Mouse (Mus musculus): ENCODE measurements around the gene Hnrnpu. TPM values are rescaled to one million over a fixed set of nuclear protein-coding genes. Genes with fewer than 3 reads are reported as not detected.
"Not testable (repeated sequence)": the region's sequence is repeated elsewhere in the genome, so short reads cannot be mapped to it uniquely, and the experiment has no call there.

Hnrnpu gene
- polyA plus RNA-seq, 1 experiment, result 51.6 TPM

DNA sequence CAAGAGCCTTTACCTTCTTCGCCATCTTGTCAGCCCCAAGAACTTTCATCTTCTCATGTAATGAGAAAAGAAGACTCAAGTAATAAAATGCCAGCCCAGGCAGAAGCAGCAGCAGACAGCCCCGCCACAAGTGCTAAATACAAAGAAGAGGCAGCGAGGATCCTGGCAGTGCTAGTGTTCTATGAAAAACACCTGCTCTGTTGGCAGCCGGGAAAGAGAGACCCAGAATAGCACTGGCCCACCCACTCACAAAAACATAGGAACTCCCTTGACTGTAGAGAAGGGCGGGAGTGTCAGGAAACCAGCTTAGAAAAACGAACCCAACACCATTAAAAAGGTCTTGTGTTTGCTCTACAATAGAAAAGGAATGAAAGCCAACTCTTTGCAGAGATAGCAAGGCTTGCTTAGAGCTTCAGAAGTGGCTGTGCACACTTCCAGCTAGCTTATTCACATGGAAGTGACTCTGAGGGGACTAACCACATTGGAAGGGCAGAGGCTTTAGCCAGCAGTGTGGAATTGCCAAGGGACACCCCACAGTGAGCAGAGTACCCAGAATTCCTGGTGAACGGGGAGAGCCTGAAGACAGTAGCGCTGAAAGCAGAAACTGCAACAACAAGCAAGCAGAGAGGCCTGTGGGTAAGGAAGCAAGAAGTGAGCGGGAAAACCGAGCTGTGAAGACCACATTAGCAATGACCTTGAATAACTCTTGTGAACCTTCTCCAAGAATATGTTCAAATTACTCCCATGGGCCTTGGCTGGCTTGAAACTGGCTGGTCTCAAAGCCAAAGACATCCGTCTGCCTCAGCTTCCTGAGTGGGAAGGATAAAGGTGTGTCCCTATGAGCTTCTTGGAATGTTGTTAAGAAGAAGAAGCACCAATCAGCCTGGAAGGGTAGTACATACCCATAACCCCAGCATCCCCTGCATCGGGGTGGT, 20.4 kb upstream of the Hnrnpu start:
- H3K27ac ChIP-seq (ENCODE audit: insufficient read depth, low read depth, low read length), result no peak overlapping the region
- no peak for TF ChIP-seq CTCF (conservative IDR thresholded peaks at IDR 0.05; ENCODE audit: insufficient read depth, insufficient read length, low read depth, low read length)
- no peak for TF ChIP-seq POLR2A (IDR thresholded peaks at IDR 0.05; ENCODE audit: low read depth, low read length)
- no peaks in the 10 kb centered on the region for H3K36me3 ChIP-seq (ENCODE audit: control insufficient read depth, insufficient read depth, low read length)
- no peaks in the 10 kb centered on the region for H3K27me3 ChIP-seq (replicated peaks; ENCODE audit: control insufficient read depth, insufficient read depth, low read length)
- DNase-seq, result no peak
- no peak overlapping the region for H3K4me3 ChIP-seq (ENCODE audit: insufficient read depth, low read depth, low read length)
- 67% methylated on average over 12 of the region's 12 CpGs for WGBS
- no peaks in the 10 kb centered on the region for H3K4me1 ChIP-seq (ENCODE audit: control insufficient read depth, insufficient read depth, low read length)

DNA sequence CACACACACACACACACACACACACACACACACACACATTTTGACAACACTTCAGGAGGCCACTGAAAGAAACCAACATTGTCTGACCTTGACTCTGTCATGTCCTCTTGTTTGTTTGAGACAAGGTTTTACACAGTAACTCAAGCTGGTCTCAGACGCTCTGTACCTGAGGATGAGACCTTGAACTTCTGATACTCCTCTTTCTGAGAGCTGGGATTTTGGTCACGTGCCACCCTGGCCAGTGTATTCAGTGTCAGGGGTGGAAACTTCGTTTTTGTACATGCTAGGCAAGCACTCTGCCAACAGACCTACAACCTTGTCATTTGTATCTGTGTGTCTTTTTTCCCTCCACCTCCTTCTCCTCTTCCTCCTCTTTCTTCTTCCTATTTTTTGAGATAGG, 17.0 kb upstream of the Hnrnpu start:
- DNase-seq, result peak; percentile 13
- Histone ChIP-seq H3K27me3 (replicated peaks; ENCODE audit: control insufficient read depth, insufficient read depth, low read length) (no peaks in the 10 kb centered on the region), H3K4me1 (ENCODE audit: control insufficient read depth, insufficient read depth, low read length) (no peaks in the 10 kb centered on the region), H3K27ac (ENCODE audit: insufficient read depth, low read depth, low read length) (no peak overlapping the region), H3K4me3 (ENCODE audit: insufficient read depth, low read depth, low read length) (no peak overlapping the region), H3K36me3 (ENCODE audit: control insufficient read depth, insufficient read depth, low read length) (no peaks in the 10 kb centered on the region)
- 61% methylated on average over 3 of the region's 3 CpGs for WGBS
- no peak for TF ChIP-seq POLR2A (IDR thresholded peaks at IDR 0.05; ENCODE audit: low read depth, low read length)
- no peak for TF ChIP-seq CTCF (conservative IDR thresholded peaks at IDR 0.05; ENCODE audit: insufficient read depth, insufficient read length, low read depth, low read length)

DNA sequence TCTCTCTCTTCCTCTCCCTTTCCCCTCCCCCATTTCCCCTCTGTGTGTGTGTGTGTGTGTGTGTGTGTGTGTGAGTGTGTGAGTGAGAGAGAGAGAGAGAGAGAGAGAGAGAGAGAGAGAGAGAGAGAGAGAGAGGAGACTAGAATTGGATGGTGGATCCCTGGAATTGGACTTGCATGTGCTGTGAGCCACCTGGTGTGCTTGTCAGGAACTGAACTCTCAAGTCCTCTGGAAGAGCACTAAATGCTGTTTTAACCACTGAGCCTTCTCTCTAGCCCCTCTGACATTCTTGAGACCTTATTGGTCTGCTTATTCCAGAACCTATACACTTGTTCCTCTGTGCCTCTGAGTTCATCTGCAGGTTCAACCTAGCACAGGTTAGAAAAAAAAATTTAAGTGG, 14.0 kb upstream of the Hnrnpu start:
- no peaks in the 10 kb centered on the region for H3K27me3 ChIP-seq (replicated peaks; ENCODE audit: control insufficient read depth, insufficient read depth, low read length)
- no peak for TF ChIP-seq POLR2A (IDR thresholded peaks at IDR 0.05; ENCODE audit: low read depth, low read length)
- peak; percentile 31; the same call in 1 of the 2 replicates for TF ChIP-seq CTCF (conservative IDR thresholded peaks at IDR 0.05; ENCODE audit: insufficient read depth, insufficient read length, low read depth, low read length)

DNA sequence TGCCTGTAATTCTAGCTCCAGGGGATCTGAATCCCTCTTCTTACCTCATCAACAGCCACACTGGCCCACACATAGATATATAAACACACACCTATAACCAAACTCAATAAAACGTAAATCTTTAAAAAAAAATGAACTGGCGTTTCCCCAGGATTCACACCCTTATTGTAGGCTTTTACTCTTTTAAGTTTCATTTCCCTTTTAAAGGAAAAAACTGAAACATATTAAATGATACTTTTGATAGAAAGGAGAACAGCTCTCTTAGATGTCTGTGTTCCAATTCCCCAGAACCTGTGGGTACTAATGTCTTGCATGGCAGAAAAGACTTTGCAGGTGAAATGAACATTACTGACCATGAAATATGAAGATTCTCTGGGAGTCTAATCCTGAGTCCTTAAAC, 13.2 kb upstream of the Hnrnpu start:
- no peaks in the 10 kb centered on the region for H3K27me3 ChIP-seq (replicated peaks; ENCODE audit: control insufficient read depth, insufficient read depth, low read length)
- no peak overlapping the region for H3K4me3 ChIP-seq (ENCODE audit: insufficient read depth, low read depth, low read length)
- no peaks in the 10 kb centered on the region for H3K36me3 ChIP-seq (ENCODE audit: control insufficient read depth, insufficient read depth, low read length)
- no peak for DNase-seq
- H3K27ac ChIP-seq (ENCODE audit: insufficient read depth, low read depth, low read length), result no peak overlapping the region
- no peaks in the 10 kb centered on the region; the same call in 1 of the 2 replicates for H3K4me1 ChIP-seq (ENCODE audit: control insufficient read depth, insufficient read depth, low read length)
- TF ChIP-seq CTCF (conservative IDR thresholded peaks at IDR 0.05; ENCODE audit: insufficient read depth, insufficient read length, low read depth, low read length), result no peak
- no peak for TF ChIP-seq POLR2A (IDR thresholded peaks at IDR 0.05; ENCODE audit: low read depth, low read length)
- 95% methylated on average over 2 of the region's 2 CpGs for WGBS

More for the DNA sequence above, 14.0 kb upstream of the Hnrnpu start:
- H3K4me1 ChIP-seq (ENCODE audit: control insufficient read depth, insufficient read depth, low read length), result no peaks in the 10 kb centered on the region; the same call in 1 of the 2 replicates
- H3K4me3 ChIP-seq (ENCODE audit: insufficient read depth, low read depth, low read length), result no peak overlapping the region
- no peak overlapping the region for H3K27ac ChIP-seq (ENCODE audit: insufficient read depth, low read depth, low read length)
- H3K36me3 ChIP-seq (ENCODE audit: control insufficient read depth, insufficient read depth, low read length), result no peaks in the 10 kb centered on the region
- no peak for DNase-seq

DNA sequence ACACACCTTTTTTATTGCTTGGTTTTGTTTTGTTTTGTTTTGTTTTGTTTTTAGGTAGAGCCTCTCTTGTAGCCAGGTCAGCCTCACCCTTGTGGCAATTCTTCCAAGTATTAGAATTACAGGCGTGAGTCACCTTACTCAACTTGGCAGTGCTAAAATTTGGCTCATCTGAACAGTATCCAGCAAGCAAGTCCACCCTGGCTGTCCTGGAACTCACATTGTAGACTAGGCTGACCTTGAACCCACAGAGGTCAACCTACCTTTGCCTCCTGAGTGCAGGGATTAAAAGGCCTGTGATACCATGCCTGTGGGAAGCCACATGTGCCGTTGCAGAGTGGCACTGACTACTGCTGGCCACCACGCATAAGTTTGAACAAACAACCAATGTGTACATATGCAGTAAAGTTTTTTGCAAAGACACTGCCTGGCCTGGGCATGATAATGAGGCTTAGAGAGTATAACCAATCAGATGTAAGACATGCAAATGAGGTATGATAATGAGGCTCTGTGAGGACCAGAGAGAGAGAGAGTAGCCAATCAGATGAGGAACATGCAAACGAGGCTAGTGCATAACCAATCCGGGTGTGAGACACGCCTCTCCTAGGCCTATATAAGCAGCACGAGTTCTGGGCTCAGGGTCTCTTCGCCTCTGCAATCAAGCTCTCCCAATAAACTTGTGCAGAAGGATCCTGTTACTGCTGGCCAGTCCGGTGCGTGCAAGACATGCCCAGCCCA, 6.6 kb upstream of the Hnrnpu start:
- not testable (repeated sequence) for H3K4me1 ChIP-seq (ENCODE audit: control insufficient read depth, insufficient read depth, low read length); DNase-seq; H3K36me3 ChIP-seq (ENCODE audit: control insufficient read depth, insufficient read depth, low read length); H3K27ac ChIP-seq (ENCODE audit: insufficient read depth, low read depth, low read length); H3K4me3 ChIP-seq (ENCODE audit: insufficient read depth, low read depth, low read length); H3K27me3 ChIP-seq (replicated peaks; ENCODE audit: control insufficient read depth, insufficient read depth, low read length)
- 87% methylated on average over 10 of the region's 10 CpGs for WGBS

DNA sequence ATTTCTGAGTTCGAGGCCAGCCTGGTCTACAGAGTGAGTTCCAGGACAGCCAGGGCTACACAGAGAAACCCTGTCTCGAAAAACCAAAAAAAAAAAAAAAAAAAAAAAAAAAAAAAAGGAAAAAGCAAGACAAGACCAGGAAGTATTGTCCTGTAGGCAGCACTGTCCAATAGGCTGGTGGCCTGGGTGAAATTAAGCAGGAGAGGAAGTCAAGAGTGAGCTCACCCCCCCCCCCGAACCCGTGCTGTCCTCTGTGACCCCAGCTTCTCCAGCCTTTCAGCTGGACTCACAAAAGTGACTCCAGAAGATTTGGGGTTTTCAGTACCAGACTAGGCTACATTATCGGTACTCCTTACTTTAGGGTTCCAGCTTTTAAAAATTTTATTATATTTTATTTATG, 5.0 kb upstream of the Hnrnpu start:
- no peaks in the 10 kb centered on the region; the same call in 1 of the 2 replicates for H3K4me1 ChIP-seq (ENCODE audit: control insufficient read depth, insufficient read depth, low read length)
- H3K27me3 ChIP-seq (replicated peaks; ENCODE audit: control insufficient read depth, insufficient read depth, low read length), result no peaks in the 10 kb centered on the region
- H3K4me3 ChIP-seq (ENCODE audit: insufficient read depth, low read depth, low read length), result no peak overlapping the region
- WGBS, result 77% methylated on average over 4 of the region's 5 CpGs
- no peaks in the 10 kb centered on the region for H3K36me3 ChIP-seq (ENCODE audit: control insufficient read depth, insufficient read depth, low read length)
- DNase-seq, result no peak
- TF ChIP-seq POLR2A (IDR thresholded peaks at IDR 0.05; ENCODE audit: low read depth, low read length), result no peak
- no peak for TF ChIP-seq CTCF (conservative IDR thresholded peaks at IDR 0.05; ENCODE audit: insufficient read depth, insufficient read length, low read depth, low read length)
- H3K27ac ChIP-seq (ENCODE audit: insufficient read depth, low read depth, low read length), result no peak overlapping the region

DNA sequence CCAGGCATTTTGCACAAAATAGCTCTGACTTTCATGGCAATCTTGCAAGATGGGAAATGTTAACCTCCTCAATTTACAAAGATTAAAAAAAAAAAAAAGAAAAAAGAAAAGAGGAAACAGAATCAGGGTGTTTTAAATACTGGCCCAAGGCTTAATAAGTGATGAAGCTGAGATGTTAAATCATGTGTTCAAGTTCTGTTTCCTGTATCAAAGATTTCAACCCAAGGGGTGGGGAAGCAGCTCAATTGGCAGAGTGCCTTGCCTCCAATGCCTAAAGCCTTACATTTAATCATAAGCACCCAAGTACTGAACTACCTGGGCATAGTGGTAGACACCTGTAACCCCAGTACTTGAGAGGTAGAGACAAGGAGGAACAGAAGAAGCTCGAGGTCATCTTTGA, 4.5 kb upstream of the Hnrnpu start:
- no peak for DNase-seq
- Histone ChIP-seq H3K4me1 (ENCODE audit: control insufficient read depth, insufficient read depth, low read length) (no peaks in the 10 kb centered on the region), H3K4me3 (ENCODE audit: insufficient read depth, low read depth, low read length) (no peak overlapping the region), H3K27ac (ENCODE audit: insufficient read depth, low read depth, low read length) (no peak overlapping the region), H3K36me3 (ENCODE audit: control insufficient read depth, insufficient read depth, low read length) (no peaks in the 10 kb centered on the region), H3K27me3 (replicated peaks; ENCODE audit: control insufficient read depth, insufficient read depth, low read length) (no peaks in the 10 kb centered on the region)
- WGBS, result 76% methylated on average over 1 of the region's 1 CpGs
- TF ChIP-seq CTCF (conservative IDR thresholded peaks at IDR 0.05; ENCODE audit: insufficient read depth, insufficient read length, low read depth, low read length) (no peak), POLR2A (IDR thresholded peaks at IDR 0.05; ENCODE audit: low read depth, low read length) (no peak)
